Mouse (Mus musculus) myocyte (in vitro differentiated cells): Measurements from ENCODE around the gene Nelfb.

Experiments
- MAX ChIP-seq: IDR thresholded peaks from one replicate; pipeline ENCODE4 v1.6.1; 2011; ENCODE audit warnings: low read depth, mild to moderate bottlenecking, control low read depth
- USF1 ChIP-seq: IDR thresholded peaks from one replicate; pipeline ENCODE4 v1.6.1; 2011; ENCODE audit warnings: low read depth, mild to moderate bottlenecking, control low read depth, moderate library complexity

- TF ChIP-seq USF1, result no peak
- no peak for TF ChIP-seq MAX
Observed at GRCm38 (mm10) chr2:25210686-25211085, 603 bp downstream of the Nelfb start.
